Mouse (Mus musculus) midbrain, embryonic 14.5 days (tissue): ENCODE data around the gene Adar. TPM values are rescaled to one million over a fixed set of nuclear protein-coding genes. Genes with fewer than 3 reads are reported as not detected.

ENCODE experiments used
- ATAC-seq: fragments of 200-750 bp; cut with Nextera tagmentation; 2 replicates; pipeline ENCODE4 v1.8.0; 2017; ENCODE audit warnings: moderate number of reproducible peaks, moderate library complexity; ENCODE audit not compliant: low FRiP score, low TSS enrichment
- DNase-seq: peaks from one replicate; pipeline ENCODE4 v3.0.0-alpha.2; 2015
- H3K27ac ChIP-seq: fragments of 300-500 bp; sonication (generic); replicated peaks from 2 replicates; pipeline ENCODE4 v1.5.1; 2014; ENCODE audit warnings: mild to moderate bottlenecking, low read depth, low read length, moderate library complexity
- H3K27me3 ChIP-seq: fragments of 300-500 bp; sonication (generic); 2 replicates; pipeline ENCODE4 v1.6.1; 2014; ENCODE audit warnings: low read length, control low read depth, mixed read lengths; ENCODE audit not compliant: control insufficient read depth, insufficient read depth
- H3K36me3 ChIP-seq: fragments of 300-500 bp; sonication (generic); 2 replicates; pipeline ENCODE4 v1.6.1; 2014; ENCODE audit warnings: low read length, control low read depth; ENCODE audit not compliant: control insufficient read depth, insufficient read depth
- H3K4me1 ChIP-seq: fragments of 300-500 bp; sonication (generic); 2 replicates; pipeline ENCODE4 v1.6.1; 2014; ENCODE audit warnings: mild to moderate bottlenecking, antibody characterized with exemption, low read length, control low read depth; ENCODE audit not compliant: control insufficient read depth, insufficient read depth
- H3K4me2 ChIP-seq: fragments of 300-500 bp; sonication (generic); 2 replicates; pipeline ENCODE4 v1.6.1; 2014; ENCODE audit warnings: mild to moderate bottlenecking, low read length, moderate library complexity
- H3K4me3 ChIP-seq: fragments of 300-500 bp; sonication (generic); replicated peaks from 2 replicates; pipeline ENCODE4 v1.5.1; 2014; ENCODE audit warnings: low read depth, low read length
- H3K9ac ChIP-seq: fragments of 300-500 bp; sonication (generic); replicated peaks from 2 replicates; pipeline ENCODE4 v1.6.1; 2014; ENCODE audit warnings: mild to moderate bottlenecking, low read length, moderate library complexity
- H3K9me3 ChIP-seq: fragments of 300-500 bp; sonication (generic); 2 replicates; pipeline ENCODE4 v1.6.1; 2016; ENCODE audit warnings: low read length, control low read depth, mixed read lengths; ENCODE audit not compliant: control insufficient read depth
- WGBS: fragments of 180-500 bp; shearing (Covaris S2); extraction: QIAGEN DNeasy Blood & Tissue Kit; methylation state at CpG from one replicate; pipeline ENCODE4 v1.1.7; 2014; 5-methylcytosine and 5-hydroxymethylcytosine counted together
- polyA plus RNA-seq: library from polyadenylated mRNA; unstranded; fragments of >200 nt; fragmentation: Nextera tagmentation; extraction: Ambion mirVana; gene quantifications from 2 replicates; pipeline ENCODE4 v1.2.1, GENCODE M21; 2014

The Adar gene
- 26.1 and 33.6 TPM in 2 replicates for polyA plus RNA-seq

DNA sequence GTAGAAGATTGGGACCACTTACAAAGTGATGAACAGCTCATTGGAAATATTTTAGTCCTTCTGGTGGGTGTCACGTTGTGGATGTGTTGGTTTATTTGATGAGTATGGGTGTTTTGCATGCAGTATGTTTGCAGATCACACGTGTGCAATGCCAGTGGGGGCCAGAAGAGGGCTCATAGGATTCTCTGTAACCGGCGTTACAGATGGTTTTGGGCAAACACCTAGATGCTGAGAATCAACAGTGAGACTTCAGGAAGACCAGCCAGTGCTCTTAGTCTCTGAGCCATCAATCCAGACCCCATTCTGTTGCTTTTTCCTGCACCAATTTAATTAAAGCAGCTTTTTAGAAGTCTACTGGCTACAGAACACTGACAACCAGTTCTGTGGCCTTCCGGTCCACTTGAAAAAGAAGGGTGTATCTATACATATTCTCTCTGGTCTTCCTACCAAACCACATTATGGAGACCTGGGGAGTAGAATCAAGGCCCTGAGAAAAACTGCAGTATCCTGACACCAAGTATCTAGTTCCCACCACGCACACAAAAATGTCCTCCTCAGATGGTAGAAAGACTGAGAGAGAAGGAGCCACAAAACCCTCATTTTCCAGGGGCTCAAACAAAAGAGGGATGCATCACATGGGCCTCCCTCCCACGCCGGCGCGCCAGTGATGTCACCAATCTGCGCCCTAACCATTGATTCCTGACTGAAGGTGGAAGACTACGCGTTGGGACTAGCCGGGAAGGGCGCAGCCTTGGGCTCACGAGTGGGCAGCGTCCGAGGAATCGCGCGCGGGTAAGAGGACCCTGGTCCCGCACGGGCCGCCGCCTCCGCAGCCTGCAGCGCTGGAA lies at the start of gene Adar:
TSS of gene Adar (plus strand) at position 664 of the 848 bp plus-strand sequence.
- Histone ChIP-seq H3K4me2 (peak within 1 kb of the TSS; percentile 81), H3K9me3 (no peaks in the 10 kb centered on the region), H3K4me3 (peak within 1 kb of the TSS; percentile 95), H3K36me3 (no peaks in the 10 kb centered on the region), H3K27ac (peak within 1 kb of the TSS; percentile 91), H3K9ac (peak within 1 kb of the TSS; percentile 97), H3K27me3 (no peaks in the 10 kb centered on the region), H3K4me1 (peaks cover 15% of the 10 kb centered on the region)
- ATAC-seq (peak; percentile 88), DNase-seq (peak; percentile 94)
- WGBS, result 6% methylated on average over 28 of the region's 28 CpGs

DNA sequence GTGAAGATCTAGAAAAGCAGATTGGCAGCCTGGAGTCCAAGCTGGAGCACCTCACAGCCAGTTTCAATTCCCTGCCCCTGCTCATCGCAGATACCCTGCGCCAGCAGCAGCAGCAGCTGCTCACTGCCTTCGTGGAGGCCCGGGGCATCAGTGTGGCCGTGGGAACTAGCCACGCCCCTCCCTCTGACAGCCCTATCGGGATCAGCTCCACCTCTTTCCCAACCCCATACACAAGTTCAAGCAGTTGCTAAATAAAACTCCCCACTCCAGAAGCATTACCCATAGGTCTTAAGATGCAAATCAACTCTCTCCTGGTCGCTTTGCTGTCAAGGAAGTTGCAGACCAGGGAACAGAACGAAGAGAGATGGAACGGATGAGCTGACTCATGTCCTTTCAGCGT lies 47.7 kb upstream of the Adar start:
- WGBS, result 34% methylated on average over 11 of the region's 11 CpGs
- DNase-seq (no peak), ATAC-seq (no peak)

DNA sequence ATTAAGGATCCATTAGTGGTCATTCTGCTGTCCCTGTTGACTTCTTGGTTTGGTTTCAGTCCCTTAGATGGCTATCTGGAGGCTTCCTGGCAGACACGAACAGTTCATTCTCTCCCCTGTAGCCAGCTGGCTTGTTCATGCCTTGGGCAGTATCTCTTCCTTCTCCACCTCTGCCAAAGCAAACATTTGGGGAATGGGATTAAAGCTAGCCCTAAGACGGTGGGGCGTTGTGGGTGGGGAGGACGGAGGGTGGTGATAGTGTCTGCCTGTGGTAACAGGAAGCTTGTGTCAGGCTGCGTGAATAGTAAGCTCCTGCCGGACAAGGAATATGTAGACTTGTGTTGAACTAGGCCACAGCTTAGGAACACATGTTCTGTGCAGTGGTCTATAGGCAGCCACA lies 43.5 kb upstream of the Adar start:
- Histone ChIP-seq H3K4me2 (no peak overlapping the region), H3K27ac (no peak overlapping the region), H3K9ac (no peak overlapping the region), H3K27me3 (no peaks in the 10 kb centered on the region), H3K4me1 (no peaks in the 10 kb centered on the region), H3K9me3 (no peaks in the 10 kb centered on the region), H3K36me3 (no peaks in the 10 kb centered on the region), H3K4me3 (no peak overlapping the region)
- ATAC-seq (no peak), DNase-seq (no peak)
- 77% methylated on average over 6 of the region's 6 CpGs for WGBS

More for the DNA sequence above, 47.7 kb upstream of the Adar start:
- no peak overlapping the region for H3K9ac ChIP-seq
- H3K4me2 ChIP-seq, result no peak overlapping the region
- H3K36me3 ChIP-seq, result no peaks in the 10 kb centered on the region
- no peak overlapping the region for H3K4me3 ChIP-seq
- H3K27ac ChIP-seq, result no peak overlapping the region
- no peaks in the 10 kb centered on the region for H3K4me1 ChIP-seq
- no peaks in the 10 kb centered on the region for H3K27me3 ChIP-seq
- no peaks in the 10 kb centered on the region for H3K9me3 ChIP-seq

DNA sequence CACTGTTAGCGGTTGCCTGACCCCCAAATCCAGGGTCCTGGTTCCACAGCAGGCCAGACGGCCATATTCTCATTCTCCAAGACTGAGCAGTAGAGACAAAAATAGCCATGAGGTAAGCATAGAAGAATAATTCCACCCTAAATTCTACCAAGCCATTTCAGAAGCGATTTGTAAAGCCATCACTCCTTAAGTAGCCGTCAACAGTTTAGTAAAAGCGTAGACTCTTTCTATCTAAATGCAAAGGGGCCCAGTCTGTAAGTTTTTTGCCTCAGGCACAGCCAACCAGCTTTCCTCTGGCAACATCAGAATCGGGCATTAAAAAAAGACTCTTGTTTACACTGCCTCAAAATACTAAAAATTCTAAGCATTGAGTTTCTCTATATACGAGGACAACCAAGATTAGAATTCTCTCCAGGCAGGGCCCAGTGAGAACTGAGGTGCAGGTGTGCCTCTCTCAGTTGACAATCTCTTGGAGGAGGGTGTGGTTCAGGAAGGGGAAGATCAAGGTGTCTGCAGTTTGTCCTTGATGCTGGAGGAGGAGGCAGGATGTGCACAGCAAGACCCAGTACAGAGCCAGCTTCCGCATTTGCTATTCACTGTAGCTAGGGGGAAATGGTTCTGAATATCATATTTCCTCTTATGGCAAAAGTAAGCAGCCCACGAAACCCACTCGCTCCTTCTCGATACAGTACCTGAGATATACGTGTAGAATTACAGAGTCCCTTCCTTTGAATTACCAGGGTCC lies 42.1 kb upstream of the Adar start:
- no peak for ATAC-seq
- Histone ChIP-seq H3K4me2 (no peak overlapping the region), H3K4me3 (no peak overlapping the region), H3K36me3 (no peaks in the 10 kb centered on the region), H3K9ac (no peak overlapping the region), H3K27ac (no peak overlapping the region), H3K9me3 (no peaks in the 10 kb centered on the region), H3K4me1 (0 out of 2 replicates have a peak, but pooled peaks cover 4% of the 10 kb centered on the region), H3K27me3 (no peaks in the 10 kb centered on the region)
- DNase-seq, result no peak
- 85% methylated on average over 12 of the region's 12 CpGs for WGBS

DNA sequence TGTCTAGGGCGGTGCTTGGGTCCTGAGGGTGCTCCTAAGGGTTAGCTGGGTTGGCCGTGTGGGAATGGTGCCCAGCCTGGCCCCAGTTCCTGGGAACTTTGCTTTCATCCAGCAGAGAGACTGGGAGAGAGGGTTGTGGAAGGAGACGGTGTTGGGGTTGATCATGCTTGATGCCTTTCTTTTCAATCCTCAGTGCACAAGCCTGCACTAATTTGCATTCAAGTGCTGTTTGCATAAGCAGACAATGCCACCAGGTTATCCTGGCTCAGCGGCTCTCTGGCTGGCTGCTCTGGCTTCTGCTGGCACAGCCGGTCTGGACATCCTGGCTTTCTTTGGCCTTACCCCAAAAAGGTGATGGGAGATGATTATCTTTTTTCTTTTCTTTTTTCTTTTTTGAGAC lies 37.2 kb upstream of the Adar start:
- H3K4me2 ChIP-seq, result no peak overlapping the region
- 0 out of 2 replicates have a peak overlapping the region, but pooled peaks have one; percentile 49 for H3K27ac ChIP-seq
- H3K4me3 ChIP-seq, result no peak overlapping the region
- ATAC-seq (no peak), DNase-seq (peak; percentile 61)
- no peak overlapping the region for H3K9ac ChIP-seq
- peaks cover 11% of the 10 kb centered on the region; the same call in 1 of the 2 replicates for H3K4me1 ChIP-seq
- H3K27me3 ChIP-seq, result no peaks in the 10 kb centered on the region
- H3K9me3 ChIP-seq, result no peaks in the 10 kb centered on the region
- H3K36me3 ChIP-seq, result no peaks in the 10 kb centered on the region
- WGBS, result 29% methylated on average over 5 of the region's 5 CpGs

DNA sequence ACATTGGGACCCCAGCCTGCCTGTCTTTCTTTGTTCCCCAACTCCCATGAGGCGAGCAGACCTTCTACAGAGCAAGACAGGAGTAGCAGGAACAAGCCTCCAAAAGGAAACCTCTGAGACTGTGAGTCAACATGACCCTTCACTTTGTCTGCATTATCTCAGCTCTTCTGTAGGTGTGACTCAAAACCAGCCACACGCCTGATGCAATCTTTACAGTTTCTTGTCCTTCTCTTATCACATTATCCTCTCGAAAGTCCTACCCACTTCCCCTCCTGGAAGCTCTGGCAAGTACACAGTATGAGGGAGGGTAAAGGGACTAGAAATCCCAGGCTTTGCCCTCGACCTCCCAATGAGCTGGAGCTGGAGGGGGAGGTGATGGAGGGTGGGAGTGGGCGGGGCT lies 28.8 kb upstream of the Adar start:
- ATAC-seq, result no peak
- 60% methylated on average over 5 of the region's 5 CpGs for WGBS
- no peak for DNase-seq
- H3K36me3 ChIP-seq, result no peaks in the 10 kb centered on the region
- no peak overlapping the region for H3K4me3 ChIP-seq
- H3K27ac ChIP-seq, result no peak overlapping the region
- no peaks in the 10 kb centered on the region for H3K9me3 ChIP-seq
- H3K9ac ChIP-seq, result no peak overlapping the region
- no peaks in the 10 kb centered on the region for H3K27me3 ChIP-seq
- no peak overlapping the region for H3K4me2 ChIP-seq
- H3K4me1 ChIP-seq, result peaks cover 14% of the 10 kb centered on the region

DNA sequence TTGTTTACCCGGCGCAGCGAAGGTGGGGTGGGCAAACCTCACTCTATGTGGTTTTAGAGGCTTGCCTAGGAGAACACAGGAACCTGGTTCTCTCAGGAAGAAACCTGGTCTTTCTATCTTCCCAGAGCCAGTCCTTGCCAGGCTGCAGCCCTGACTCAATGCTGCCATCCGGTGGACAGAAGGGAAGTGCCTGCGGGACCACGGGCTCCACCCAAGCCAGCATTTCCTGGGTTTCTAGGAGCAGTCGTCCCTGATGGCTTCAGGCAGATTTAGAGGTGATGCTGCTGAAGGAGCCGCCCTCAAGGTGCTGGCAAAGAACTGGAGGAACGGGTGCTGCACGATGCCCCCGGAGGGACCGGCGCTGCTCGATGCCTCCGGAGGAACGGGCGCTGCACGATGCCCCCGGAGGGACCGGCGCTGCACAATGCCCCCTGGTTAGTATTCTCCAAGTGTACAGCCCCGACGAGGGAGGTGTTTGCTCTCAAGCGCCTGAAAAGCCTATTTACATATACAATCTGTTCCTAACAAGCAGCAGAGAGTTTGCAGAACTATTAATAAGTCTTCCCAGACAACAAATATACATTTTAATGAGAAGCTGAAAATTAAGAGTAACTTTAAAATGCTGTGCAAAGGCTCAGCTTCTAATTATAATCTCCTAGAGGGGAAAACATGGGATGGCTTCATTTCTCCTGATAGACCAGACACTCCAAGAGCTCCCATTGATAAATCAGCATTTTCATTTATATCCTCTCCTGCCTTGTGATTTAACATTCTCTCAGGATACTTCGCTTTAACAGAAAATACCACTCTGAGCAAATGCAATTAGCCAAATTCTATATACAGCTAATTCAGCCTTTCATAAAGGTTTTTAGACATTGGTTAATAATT lies 25.9 kb upstream of the Adar start:
- no peaks in the 10 kb centered on the region for H3K27me3 ChIP-seq
- 4% methylated on average over 25 of the region's 25 CpGs for WGBS
- peak overlapping the region; percentile 47 for H3K4me3 ChIP-seq
- H3K9ac ChIP-seq, result peak overlapping the region; percentile 73
- DNase-seq (peak; percentile 95), ATAC-seq (peak; percentile 90)
- H3K36me3 ChIP-seq, result no peaks in the 10 kb centered on the region
- H3K27ac ChIP-seq, result peak overlapping the region; percentile 91
- peaks cover 6% of the 10 kb centered on the region for H3K4me1 ChIP-seq
- peak overlapping the region; percentile 59 for H3K4me2 ChIP-seq
- no peaks in the 10 kb centered on the region for H3K9me3 ChIP-seq

DNA sequence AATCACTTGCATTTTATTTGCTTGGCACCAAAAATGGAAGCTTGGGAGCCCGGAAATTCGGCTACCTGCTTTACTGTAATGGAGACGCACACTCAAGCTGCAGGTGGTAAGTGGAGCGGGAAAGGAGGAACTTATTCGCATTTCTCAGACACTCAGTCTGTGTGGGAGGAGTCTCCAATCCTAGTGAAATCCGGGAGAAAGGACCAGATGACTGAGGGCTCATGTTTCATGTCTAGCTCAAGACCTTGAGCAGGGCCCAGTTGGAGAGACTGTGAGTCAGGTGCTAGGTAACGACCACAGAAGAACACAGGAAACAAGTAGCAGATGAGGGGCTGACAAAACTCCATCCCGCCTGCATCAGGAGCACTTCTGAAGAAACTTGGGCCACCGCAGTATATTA lies 23.0 kb upstream of the Adar start:
- no peaks in the 10 kb centered on the region for H3K9me3 ChIP-seq
- H3K27ac ChIP-seq, result no peak overlapping the region
- H3K4me1 ChIP-seq, result peaks cover 6% of the 10 kb centered on the region
- H3K27me3 ChIP-seq, result no peaks in the 10 kb centered on the region
- H3K4me3 ChIP-seq, result no peak overlapping the region
- H3K4me2 ChIP-seq, result no peak overlapping the region
- no peak overlapping the region for H3K9ac ChIP-seq
- 75% methylated on average over 9 of the region's 9 CpGs for WGBS
- H3K36me3 ChIP-seq, result no peaks in the 10 kb centered on the region
- DNase-seq (no peak), ATAC-seq (no peak)
